Mouse (Mus musculus) lung, adult 2 months (tissue): ENCODE measurements around the gene Slfn9. TPM values are rescaled to one million over a fixed set of nuclear protein-coding genes. Genes with fewer than 3 reads are reported as not detected.
"Not testable (repeated sequence)": the region's sequence is repeated elsewhere in the genome, so short reads cannot be mapped to it uniquely, and the experiment has no call there.

Source experiments
- DNase-seq: peaks from one replicate; pipeline ENCODE4 v3.0.0; 2022
- H3K4me1 ChIP-seq: fragments of 200-500 bp; 2 replicates; pipeline ENCODE4 v1.6.1; 2011; ENCODE audit warnings: low read length; ENCODE audit not compliant: control insufficient read depth, insufficient read depth
- H3K4me3 ChIP-seq: fragments of 200-500 bp; replicated peaks from 2 replicates; pipeline ENCODE3; 2011; ENCODE audit warnings: low read depth, mild to moderate bottlenecking, control low read depth, low read length; ENCODE audit errors: extremely low read depth
- CTCF ChIP-seq: fragments of 200-500 bp; IDR thresholded peaks from 2 replicates; pipeline ENCODE4 v1.5.1; 2011; ENCODE audit warnings: mild to moderate bottlenecking, low read length, control low read depth; ENCODE audit not compliant: insufficient read depth
- POLR2A ChIP-seq: fragments of 200-500 bp; IDR thresholded peaks from 2 replicates; pipeline ENCODE4 v1.6.1; 2011; ENCODE audit warnings: low read depth, mild to moderate bottlenecking, control low read depth, low read length, borderline replicate concordance; ENCODE audit errors: extremely low read depth
- WGBS: fragments of 180-500 bp; shearing (Covaris S2); methylation state at CpG from one replicate; pipeline ENCODE4 v1.1.7; 2018; 5-methylcytosine and 5-hydroxymethylcytosine counted together
- polyA plus RNA-seq: library from polyadenylated mRNA; depleted of rRNA; stranded (reverse); fragments of >200 nt; gene quantifications from 2 replicates; pipeline ENCODE4 v1.2.3, GENCODE M21; 2012

Slfn9 gene
- polyA plus RNA-seq, 1 experiment: 0.75 TPM

DNA sequence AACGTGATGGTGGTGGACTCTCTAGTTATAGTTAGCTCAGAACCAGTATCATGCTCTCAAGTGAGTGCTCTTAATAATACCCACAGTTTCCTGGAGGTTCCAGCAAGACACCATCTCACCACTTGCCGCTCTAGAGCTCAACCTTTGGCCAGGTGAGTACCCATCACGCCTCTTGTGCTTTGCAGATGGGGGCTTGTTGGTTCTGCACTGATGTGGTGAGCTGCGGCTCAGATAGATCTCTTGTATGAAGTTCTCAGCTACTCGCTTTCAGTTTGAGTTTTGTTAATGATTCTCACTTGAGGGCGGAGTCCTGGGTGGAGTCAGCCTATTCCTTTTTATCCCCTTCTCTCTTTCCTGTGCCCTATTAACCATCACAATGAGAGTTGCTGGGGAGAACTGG, 37.0 kb downstream of the Slfn9 start:
- Histone ChIP-seq H3K4me3 (peak overlapping the region; percentile 1), H3K4me1 (peaks cover 2% of the 10 kb centered on the region)
- TF ChIP-seq POLR2A (no peak), CTCF (no peak)
- no peak for DNase-seq
- 62% methylated on average over 6 of the region's 6 CpGs for WGBS

DNA sequence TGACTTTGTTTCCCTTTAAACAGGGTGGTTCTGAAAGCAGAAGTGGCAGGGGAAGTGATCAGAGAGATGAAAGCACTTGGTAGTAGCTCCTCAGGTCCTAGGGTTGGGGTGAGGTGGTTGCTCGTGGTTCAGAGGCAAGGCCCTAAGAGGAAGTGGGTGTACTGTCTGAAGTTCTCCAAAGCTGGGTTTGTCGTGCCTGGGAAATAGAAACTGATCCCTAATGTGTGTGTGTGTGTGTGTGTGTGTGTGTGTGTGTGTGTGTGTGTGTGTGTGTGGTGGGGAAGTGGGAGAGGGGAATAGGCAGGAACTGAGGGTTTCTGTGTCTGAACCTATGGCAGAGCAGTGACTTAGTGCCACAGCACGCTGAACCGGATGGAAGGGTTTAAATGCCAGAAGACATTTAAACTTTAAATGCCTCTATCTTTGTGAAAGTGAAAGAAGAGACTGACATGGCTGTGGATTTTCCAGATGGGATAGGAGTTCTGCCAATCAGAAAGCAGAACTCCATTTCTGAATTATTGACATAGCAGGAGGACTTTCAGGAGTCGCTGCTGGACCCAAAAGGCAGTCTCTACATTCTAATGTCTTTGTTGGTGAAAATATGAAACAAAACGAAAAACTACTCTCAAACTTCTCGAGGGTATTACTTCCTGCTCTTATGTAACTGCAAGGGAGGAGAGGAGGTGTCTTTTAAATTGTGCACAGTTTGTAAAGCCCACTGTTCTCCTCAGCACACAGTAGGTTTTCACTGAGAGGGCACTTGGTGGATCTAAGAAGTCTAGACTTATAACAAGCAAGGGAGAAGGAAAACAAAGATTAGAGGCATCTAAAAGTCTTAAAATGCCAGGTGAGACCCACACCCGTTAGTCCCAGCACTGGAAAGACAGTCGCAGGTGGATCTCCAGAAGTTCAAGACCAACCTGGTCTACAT, 38.8 kb downstream of the Slfn9 start:
- H3K4me1 ChIP-seq: peaks cover 5% of the 10 kb centered on the region
- TF ChIP-seq POLR2A (no peak), CTCF (no peak)
- WGBS: 32% methylated on average over 9 of the region's 9 CpGs
- H3K4me3 ChIP-seq: peak overlapping the region; percentile 91
- no peak for DNase-seq

- DNase-seq: peak; percentile 43
- no peak for TF ChIP-seq CTCF
- peak; percentile 94; the same call in 1 of the 2 replicates for TF ChIP-seq POLR2A
- peaks cover 7% of the 10 kb centered on the region for H3K4me1 ChIP-seq
- peak overlapping the region; percentile 91 for H3K4me3 ChIP-seq
- 5% methylated on average over 28 of the region's 28 CpGs for WGBS
Measured at GRCm38 (mm10) chr11:82951865-82952611, 39.6 kb downstream of the Slfn9 start.

GRCm38 (mm10) chr11:82950736-82951481, 40.7 kb downstream of the Slfn9 start, which contains the start of gene Slfn5:
Gene Slfn5, plus strand, starts transcription at chr11:82951349.
- DNase-seq: no peak
- 13% methylated on average over 10 of the region's 10 CpGs for WGBS
- TF ChIP-seq POLR2A: peak; percentile 29; the same call in 1 of the 2 replicates
- no peak for TF ChIP-seq CTCF
- Histone ChIP-seq H3K4me1 (peaks cover 7% of the 10 kb centered on the region), H3K4me3 (peak within 1 kb of the TSS; percentile 91)

DNA sequence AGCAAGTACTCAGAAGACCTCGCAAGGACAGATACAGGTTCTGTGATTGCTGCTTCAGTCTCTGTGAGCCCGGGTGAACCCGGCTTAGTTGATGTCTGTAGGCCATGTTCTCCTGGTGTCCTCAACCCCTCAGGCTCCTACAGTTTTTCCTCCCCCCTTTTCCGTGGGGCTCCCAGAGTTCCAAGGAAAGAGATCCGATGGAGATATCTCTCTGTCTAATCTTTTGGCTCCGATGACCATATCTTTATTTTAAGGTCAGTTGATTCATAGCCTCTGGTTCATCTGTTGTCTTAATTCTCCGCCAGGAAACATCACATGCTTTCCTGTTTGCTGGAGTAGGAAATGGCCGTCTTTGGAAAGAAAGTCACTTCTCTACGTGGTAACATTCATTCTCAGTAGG, 42.6 kb downstream of the Slfn9 start:
- H3K4me1 ChIP-seq: peaks cover 5% of the 10 kb centered on the region
- H3K4me3 ChIP-seq: peak overlapping the region; percentile 18
- TF ChIP-seq POLR2A (0 out of 2 replicates have a peak, but pooled peaks have one; percentile 13), CTCF (no peak)
- WGBS: 49% methylated on average over 9 of the region's 9 CpGs
- DNase-seq: no peak

DNA sequence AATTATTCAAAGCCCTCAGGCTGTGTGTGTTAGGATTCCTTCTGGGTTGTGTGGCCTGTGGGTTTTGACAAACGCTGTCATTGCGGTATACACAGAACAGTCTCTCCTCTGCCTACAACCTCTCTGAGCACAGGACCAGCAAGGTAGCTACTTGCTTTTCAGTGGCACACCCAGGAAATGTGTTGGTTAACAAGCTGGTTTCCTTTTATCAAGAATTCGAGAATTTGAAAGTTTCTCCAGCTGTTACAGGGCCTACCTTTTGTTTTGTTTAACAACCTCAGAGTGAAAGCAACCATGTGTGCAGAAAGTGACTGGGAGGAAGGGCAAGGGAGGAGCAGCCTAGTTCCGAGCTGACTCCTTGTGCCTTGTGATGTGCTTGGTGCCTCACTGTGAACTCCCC, 44.2 kb downstream of the Slfn9 start:
- Histone ChIP-seq H3K4me1 (peaks cover 5% of the 10 kb centered on the region), H3K4me3 (no peak overlapping the region)
- WGBS: 51% methylated on average over 4 of the region's 4 CpGs
- DNase-seq: no peak
- no peak for TF ChIP-seq POLR2A
- no peak for TF ChIP-seq CTCF

- no peak for DNase-seq
- WGBS: 45% methylated on average over 2 of the region's 2 CpGs
- H3K4me3 ChIP-seq: no peak overlapping the region
- TF ChIP-seq CTCF: no peak
- no peak for TF ChIP-seq POLR2A
- peaks cover 5% of the 10 kb centered on the region for H3K4me1 ChIP-seq
Measured at GRCm38 (mm10) chr11:82945636-82946035, 46.0 kb downstream of the Slfn9 start.

- 64% methylated on average over 6 of the region's 6 CpGs for WGBS
- H3K4me3 ChIP-seq: no peak overlapping the region
- no peak for DNase-seq
- peaks cover 2% of the 10 kb centered on the region; the same call in 1 of the 2 replicates for H3K4me1 ChIP-seq
- TF ChIP-seq CTCF (no peak), POLR2A (no peak)
Measured at GRCm38 (mm10) chr11:82943336-82943735, 48.3 kb downstream of the Slfn9 start.

DNA sequence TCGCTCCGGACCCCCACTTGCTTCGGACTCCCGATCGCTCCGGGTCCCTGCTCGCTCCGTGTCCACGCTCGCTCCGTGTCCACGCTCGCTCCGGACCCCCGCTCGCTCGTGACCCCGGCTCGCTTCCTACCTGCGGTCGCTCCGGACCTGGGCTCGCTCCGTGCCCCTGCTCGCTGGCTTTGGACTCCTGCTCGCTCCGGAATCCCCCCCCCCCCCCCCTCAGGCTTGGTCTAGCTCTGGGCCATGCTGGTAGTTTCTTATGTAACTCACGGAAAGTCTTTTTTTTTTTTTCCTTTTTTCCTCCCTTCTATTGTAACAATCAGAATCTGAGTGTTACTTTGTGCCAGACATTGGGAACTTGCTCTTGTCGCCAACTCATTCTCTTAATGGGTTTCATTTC, 58.4 kb downstream of the Slfn9 start:
- TF ChIP-seq CTCF (no peak), POLR2A (no peak)
- WGBS: 3% methylated on average over 29 of the region's 29 CpGs
- H3K4me3 ChIP-seq: peak overlapping the region; percentile 72
- peaks cover 7% of the 10 kb centered on the region for H3K4me1 ChIP-seq
- DNase-seq: no peak

- 2% methylated on average over 109 of the region's 119 CpGs for WGBS
Measured at GRCm38 (mm10) chr11:82931671-82932450, 59.8 kb downstream of the Slfn9 start.

GRCm38 (mm10) chr11:82931161-82931560, 60.5 kb downstream of the Slfn9 start:
- H3K4me3 ChIP-seq: peak overlapping the region; percentile 28
- WGBS: 5% methylated on average over 48 of the region's 63 CpGs
- not testable (repeated sequence) for DNase-seq, H3K4me1 ChIP-seq

More at GRCm38 (mm10) chr11:82931671-82932450, 59.8 kb downstream of the Slfn9 start:
- H3K4me3 ChIP-seq: peak overlapping the region; percentile 41
- not testable (repeated sequence) for DNase-seq, H3K4me1 ChIP-seq

DNA sequence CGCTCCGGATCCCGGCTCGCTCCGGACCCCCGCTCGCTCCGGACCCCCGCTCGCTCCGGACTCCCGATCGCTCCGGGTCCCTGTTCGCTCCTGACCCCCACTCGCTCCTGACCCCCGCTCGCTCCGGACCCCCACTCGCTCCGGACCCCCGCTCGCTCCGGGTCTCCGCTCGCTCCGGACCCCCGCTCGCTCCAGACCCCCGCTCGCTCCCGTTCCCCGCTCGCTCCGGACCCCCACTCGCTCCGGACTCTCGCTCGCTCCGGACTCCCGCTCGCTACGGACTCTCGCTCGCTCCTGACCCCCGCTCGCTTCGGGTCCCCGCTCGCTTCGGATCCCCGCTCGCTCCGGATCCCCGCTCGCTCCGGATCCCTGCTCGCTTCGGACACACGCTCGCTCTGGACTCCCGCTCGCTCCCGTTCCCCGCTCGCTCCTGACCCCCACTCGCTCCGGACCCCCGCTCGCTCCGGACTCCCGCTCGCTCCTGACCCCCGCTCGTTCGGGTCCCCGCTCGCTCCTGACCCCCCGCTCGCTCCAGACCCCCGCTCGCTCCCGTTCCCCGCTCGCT, 61.2 kb downstream of the Slfn9 start:
- H3K4me3 ChIP-seq, H3K4me1 ChIP-seq, DNase-seq: not testable (repeated sequence)
- 4% methylated on average over 78 of the region's 85 CpGs for WGBS
